Mouse (Mus musculus): ENCODE measurements at regions not wholly inside any gene's neighbourhood (a gene's known extent, or its start where the extent isn't known, plus 50 kb on each side); places are given as distances from the start of the nearest gene placed in this dataset.

DNA sequence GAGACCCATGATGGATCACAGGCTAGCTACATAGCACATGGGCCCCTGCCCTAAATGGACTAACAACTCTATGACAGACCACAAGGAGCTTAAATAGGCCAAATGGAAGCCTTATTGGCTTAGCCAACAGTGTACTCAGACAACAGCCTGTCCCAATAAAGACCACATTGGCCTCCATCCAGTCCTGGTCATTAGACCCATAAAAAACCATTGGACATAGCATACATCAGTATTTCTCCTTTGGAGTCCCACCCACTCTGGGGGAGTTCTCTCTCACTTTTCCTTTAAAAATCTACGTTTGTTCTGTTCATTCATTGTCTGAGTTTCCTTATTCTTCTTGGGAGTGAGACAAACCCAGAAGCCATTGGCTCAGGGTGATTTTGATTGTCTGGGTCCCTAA lies 160.1 kb upstream of the Plcz1 start:
- TF ChIP-seq CTCF (IDR thresholded peaks at IDR 0.05), result no peak
- intact Hi-C loops (cut with DNase I), result no loop called here
- H3K27ac ChIP-seq, result no peak overlapping the region
- H3K4me3 ChIP-seq, result no peak overlapping the region
- no peak for DNase-seq

GRCm38 (mm10) chr6:140200322-140200721 lies 159.1 kb upstream of the Plcz1 start:
- no peak for DNase-seq
- TF ChIP-seq CTCF (IDR thresholded peaks at IDR 0.05), result no peak

DNA sequence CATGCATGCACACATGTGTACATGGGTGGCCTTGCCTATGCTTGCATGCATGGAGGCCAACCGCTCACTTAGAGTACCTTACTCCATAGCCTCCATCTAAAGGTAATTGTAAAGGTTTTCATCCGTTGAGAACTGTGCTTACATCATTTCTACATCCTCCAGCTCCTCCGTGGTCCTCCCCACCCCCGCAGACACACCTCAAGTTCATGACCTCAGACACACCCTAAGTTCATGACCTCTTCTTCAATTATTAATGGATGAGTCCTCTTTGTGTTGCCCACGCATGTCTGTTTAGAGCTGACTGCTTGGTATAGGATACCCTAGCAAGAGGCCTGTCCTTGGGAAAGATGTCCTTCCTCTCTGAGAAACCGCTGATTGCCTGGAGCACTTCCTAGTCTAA lies 156.8 kb upstream of the Plcz1 start:
- no peak for TF ChIP-seq CTCF (IDR thresholded peaks at IDR 0.05)
- DNase-seq, result no peak
- Histone ChIP-seq H3K27ac (no peak overlapping the region), H3K4me3 (no peak overlapping the region)
- intact Hi-C loops (cut with DNase I), result no loop called here

More at GRCm38 (mm10) chr6:140200322-140200721, 159.1 kb upstream of the Plcz1 start:
- no peak overlapping the region for H3K4me3 ChIP-seq
- H3K27ac ChIP-seq, result no peak overlapping the region
- intact Hi-C loops (cut with DNase I), result no loop called here

- intact Hi-C loops (cut with DNase I), result no loop called here
- DNase-seq, result no peak
- no peak for TF ChIP-seq CTCF (IDR thresholded peaks at IDR 0.05)
- Histone ChIP-seq H3K4me3 (no peak overlapping the region), H3K27ac (no peak overlapping the region)
Measured at GRCm38 (mm10) chr6:140197113-140197675, 155.9 kb upstream of the Plcz1 start.

DNA sequence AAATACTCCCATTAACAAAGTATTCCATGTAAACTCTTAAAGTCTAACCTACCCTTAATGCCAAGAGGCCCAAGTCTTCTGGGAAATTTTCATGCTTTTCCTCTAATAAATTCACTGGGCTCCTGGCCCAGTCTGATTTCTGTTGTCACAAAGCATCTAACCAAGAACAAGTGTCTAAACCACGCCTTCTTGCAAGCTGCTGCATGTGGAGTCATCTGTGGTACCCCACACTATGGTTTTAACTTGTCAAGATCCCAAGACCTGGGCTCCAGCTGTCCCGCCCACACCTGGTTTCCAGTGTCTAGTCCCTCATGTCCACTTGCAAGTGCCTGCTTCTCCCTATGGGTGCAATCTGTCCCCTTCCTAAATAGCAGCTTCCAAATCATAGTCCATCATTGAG lies 153.0 kb upstream of the Plcz1 start:
- Histone ChIP-seq H3K4me3 (no peak overlapping the region), H3K27ac (peak overlapping the region; percentile 51; the same call in 1 of the 2 replicates)
- DNase-seq, result no peak
- TF ChIP-seq CTCF (IDR thresholded peaks at IDR 0.05), result no peak
- intact Hi-C loops (cut with DNase I), result no loop called here

- TF ChIP-seq CTCF (IDR thresholded peaks at IDR 0.05), result no peak
- peak; percentile 76 for DNase-seq
- Histone ChIP-seq H3K4me3 (no peak overlapping the region), H3K27ac (peak overlapping the region; percentile 51)
- intact Hi-C loops (cut with DNase I), result no loop called here
Measured at GRCm38 (mm10) chr6:140193084-140193939, 152.1 kb upstream of the Plcz1 start.

GRCm38 (mm10) chr6:140192526-140192925 lies 151.3 kb upstream of the Plcz1 start:
- H3K4me3 ChIP-seq, result no peak overlapping the region
- TF ChIP-seq CTCF (IDR thresholded peaks at IDR 0.05), result no peak

DNA sequence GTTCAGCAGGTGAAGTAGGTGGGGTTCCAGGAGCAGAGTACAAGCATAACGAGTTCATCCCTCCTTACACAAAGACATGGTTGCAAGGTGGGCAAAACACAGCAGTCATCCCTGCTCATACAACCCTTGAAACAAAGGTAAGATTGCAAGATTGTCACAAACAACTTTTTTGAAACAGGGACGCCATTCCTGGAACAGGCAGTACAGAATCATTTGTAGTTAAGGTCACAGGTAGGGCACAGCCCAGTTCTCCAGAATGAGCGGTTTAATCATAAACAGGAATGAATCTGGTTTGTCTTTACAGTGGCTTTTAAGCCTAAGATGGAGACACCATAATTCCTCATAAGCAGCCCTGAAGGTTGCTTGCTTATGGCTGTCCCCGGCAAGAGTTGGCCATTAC lies 150.1 kb upstream of the Plcz1 start:
- Histone ChIP-seq H3K27ac (no peak overlapping the region), H3K4me3 (no peak overlapping the region)
- no peak for DNase-seq
- no peak for TF ChIP-seq CTCF (IDR thresholded peaks at IDR 0.05)
- intact Hi-C loops (cut with DNase I), result no loop called here

More at GRCm38 (mm10) chr6:140192526-140192925, 151.3 kb upstream of the Plcz1 start:
- H3K27ac ChIP-seq, result no peak overlapping the region; the same call in 1 of the 2 replicates
- DNase-seq, result no peak
- intact Hi-C loops (cut with DNase I), result no loop called here

- Histone ChIP-seq H3K27ac (no peak overlapping the region), H3K4me3 (no peak overlapping the region)
- TF ChIP-seq CTCF (IDR thresholded peaks at IDR 0.05), result no peak
- no peak for DNase-seq
- intact Hi-C loops (cut with DNase I), result no loop called here
Measured at GRCm38 (mm10) chr6:140189601-140190000, 148.3 kb upstream of the Plcz1 start.

DNA sequence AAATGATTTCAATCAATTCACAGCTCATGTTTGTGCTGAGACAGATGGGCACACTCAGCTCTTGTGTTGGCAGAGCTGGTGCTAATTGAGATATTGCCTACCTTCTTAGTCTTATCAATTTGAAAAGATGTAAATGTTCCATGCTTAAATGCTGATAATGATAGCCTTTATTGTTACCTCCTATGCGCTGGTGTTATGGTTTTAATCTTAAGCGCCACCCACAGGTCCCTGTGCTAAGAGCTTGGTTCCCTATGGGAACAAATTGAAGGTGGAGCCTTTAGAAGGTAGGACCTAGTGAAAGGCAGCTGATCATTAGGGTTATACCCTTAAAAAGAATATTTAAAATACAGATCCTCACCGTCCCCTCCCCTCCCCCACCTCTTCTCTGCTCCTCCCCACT lies 146.5 kb upstream of the Plcz1 start:
- intact Hi-C loops (cut with DNase I), result no loop called here
- Histone ChIP-seq H3K27ac (no peak overlapping the region), H3K4me3 (no peak overlapping the region)
- no peak for TF ChIP-seq CTCF (IDR thresholded peaks at IDR 0.05)
- no peak for DNase-seq

- DNase-seq, result no peak
- H3K4me3 ChIP-seq, result no peak overlapping the region
- no peak overlapping the region for H3K27ac ChIP-seq
- intact Hi-C loops (cut with DNase I), result no loop called here
- no peak for TF ChIP-seq CTCF (IDR thresholded peaks at IDR 0.05)
Measured at GRCm38 (mm10) chr6:140187106-140187505, 145.8 kb upstream of the Plcz1 start.

DNA sequence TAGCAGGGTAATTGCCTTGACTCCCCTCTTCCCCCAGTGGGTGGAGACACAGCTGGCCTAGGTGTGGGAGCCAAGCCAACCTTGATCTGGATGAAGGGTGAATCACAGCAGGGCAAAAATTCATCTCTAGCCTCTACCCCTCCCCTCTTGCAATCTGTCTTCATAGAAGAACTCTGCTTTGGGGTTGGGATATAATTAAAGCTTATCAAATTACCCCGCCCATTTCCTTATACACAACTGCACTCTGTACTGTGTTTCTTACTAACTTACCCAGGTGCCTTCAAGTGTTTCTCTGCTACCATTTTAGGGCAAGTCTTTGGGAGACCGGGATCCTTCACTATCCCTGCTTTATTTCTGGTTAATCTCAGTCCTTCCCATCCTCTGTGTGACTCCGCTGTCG lies 138.7 kb upstream of the Plcz1 start:
- no peak overlapping the region for H3K4me3 ChIP-seq
- H3K27ac ChIP-seq, result no peak overlapping the region
- DNase-seq, result no peak
- intact Hi-C loops (cut with DNase I), result no loop called here
- no peak for TF ChIP-seq CTCF (IDR thresholded peaks at IDR 0.05)

DNA sequence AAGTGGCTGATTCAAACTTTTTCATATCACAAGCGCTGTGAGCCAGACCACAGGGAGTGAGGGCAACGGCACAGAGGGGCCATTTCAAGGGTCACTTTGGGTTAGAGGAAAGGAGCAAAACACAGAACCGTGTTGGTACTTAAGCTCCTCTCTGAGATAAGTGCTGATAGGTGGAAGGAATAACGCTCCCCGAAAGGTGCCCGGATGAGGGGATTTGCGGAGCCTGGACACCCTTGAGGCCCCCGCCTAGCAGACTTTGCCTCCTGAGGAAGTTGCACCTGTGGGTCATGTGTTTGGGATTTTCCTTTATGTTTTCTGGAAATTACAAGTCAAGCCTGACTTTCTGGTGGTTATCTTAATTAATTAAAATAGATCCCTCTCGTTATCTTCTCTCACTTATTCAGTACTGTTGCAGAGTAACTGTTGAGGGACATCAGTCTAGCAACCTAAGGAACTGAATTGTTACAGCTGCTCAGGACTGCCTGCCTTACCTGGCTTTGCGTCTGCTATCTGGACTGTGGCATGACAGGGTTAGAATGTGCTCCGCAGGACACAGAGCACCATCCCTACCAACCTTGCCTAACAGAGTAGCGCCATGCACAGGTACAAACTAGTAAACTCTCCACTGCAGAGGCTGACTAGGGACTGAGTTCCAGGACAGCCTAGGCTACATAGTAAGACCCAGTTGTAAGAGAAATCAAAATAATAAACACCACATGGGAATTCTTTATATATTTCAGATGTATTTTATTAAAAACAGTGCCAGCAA lies 137.4 kb upstream of the Plcz1 start:
- intact Hi-C loops (cut with DNase I), result no loop called here
- no peak for TF ChIP-seq CTCF (IDR thresholded peaks at IDR 0.05)
- H3K27ac ChIP-seq, result no peak overlapping the region
- no peak overlapping the region for H3K4me3 ChIP-seq
- DNase-seq, result no peak

Data from gastrocnemius, adult 2 months (tissue).